Mouse (Mus musculus): ENCODE measurements around the gene Cd22.
"Not testable (repeated sequence)": the region's sequence is repeated elsewhere in the genome, so short reads cannot be mapped to it uniquely, and the experiment has no call there.

Gene Cd22

GRCm38 (mm10) chr7:30863386-30863785 lies 16.8 kb downstream of the Cd22 start:
- DNase-seq (ENCODE audit: low spot score): no peak

GRCm38 (mm10) chr7:30861464-30861863 lies 18.7 kb downstream of the Cd22 start, which contains the start of gene Ffar1:
Gene Ffar1, minus strand, starts transcription at chr7:30861564.
- DNase-seq (ENCODE audit: low spot score): no peak

- peak; percentile 52 for DNase-seq (ENCODE audit: low spot score)
These were observed 20.3 kb downstream of the Cd22 start for GRCm38 (mm10) chr7:30859635-30860402.

DNA sequence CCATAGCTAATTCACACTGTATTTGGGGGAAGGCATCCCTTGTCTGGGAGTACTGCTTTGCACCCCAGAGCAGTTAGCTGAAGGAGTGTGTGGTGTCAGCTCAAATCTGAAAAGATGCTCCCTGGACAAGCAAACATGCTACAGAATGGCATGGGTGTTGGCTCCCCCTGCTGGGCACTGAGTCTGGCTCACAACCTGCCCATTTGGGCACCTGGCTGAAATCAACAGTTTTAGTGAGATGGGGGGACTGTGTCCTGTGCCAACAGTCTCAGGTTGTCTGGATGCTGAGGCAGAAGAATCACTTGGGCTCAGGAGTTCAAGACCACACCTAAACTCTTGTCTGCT lies 20.9 kb downstream of the Cd22 start:
- DNase-seq (ENCODE audit: low spot score): peak; percentile 45

DNA sequence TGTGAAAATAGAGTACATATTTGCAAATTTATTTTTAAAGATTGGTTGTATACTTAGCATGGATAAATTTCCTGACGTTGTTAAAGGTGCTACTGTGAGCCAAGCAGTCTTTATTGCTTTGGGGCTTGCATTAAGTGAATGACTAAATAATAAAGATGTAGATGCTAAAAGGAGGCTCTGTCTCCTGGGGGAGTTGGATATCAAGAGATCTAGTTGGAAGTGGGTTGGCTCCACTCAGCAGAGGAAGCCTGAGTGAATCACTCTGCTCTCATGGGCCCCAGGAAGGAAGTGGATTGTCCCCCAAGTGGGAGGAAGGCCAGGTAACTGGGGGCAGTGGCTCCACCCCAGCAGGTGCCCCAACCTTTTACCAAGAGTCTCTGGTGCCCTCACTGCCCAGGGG lies 22.4 kb downstream of the Cd22 start:
- DNase-seq (ENCODE audit: low spot score): no peak

DNA sequence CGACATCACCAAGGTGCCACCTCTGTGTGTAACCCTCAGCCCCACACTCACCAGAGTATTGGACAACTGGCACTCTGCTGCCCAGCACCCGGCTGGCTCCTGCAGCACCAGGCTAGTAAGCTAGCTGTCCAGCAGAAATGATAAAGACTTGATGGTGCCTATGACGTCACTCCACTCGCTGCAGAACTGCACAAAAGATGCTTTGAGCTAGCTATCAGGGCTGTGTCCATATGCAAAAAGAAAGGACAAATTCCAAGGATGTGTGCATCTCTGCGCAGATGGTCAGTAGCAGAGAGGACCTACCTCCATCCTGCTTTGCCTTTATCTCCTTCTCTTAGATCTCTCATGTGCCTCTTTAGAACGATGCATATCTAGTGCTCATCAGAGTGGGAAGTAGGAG lies 24.1 kb downstream of the Cd22 start, which contains the start of gene Ffar3:
TSS of gene Ffar3 (minus strand) at position 101 of the 400 bp plus-strand sequence.
- no peak for DNase-seq (ENCODE audit: low spot score)

- no peak for DNase-seq (ENCODE audit: low spot score)
These were observed 28.7 kb downstream of the Cd22 start for GRCm38 (mm10) chr7:30851421-30851820.

GRCm38 (mm10) chr7:30847934-30848333 lies 32.2 kb downstream of the Cd22 start:
- no peak for DNase-seq (ENCODE audit: low spot score)

DNA sequence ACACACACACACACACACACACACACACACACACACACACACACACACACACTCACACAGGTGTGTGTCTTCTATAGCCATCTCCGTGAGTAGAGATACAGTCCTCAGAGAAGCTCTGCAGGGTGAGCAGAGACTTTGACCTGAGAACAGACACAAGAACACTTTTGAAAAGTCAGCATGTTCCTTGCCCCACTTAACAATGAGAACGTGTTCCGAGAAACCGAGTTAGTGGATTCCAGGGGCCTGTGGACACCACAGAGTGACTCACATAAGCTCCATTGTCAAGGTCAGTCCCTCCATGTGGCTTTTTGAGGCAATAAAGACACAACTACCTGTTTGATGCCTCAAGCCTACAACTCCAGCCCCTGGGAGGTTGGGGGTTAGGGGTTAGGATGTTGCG lies 32.8 kb downstream of the Cd22 start:
- no peak for DNase-seq (ENCODE audit: low spot score)

DNA sequence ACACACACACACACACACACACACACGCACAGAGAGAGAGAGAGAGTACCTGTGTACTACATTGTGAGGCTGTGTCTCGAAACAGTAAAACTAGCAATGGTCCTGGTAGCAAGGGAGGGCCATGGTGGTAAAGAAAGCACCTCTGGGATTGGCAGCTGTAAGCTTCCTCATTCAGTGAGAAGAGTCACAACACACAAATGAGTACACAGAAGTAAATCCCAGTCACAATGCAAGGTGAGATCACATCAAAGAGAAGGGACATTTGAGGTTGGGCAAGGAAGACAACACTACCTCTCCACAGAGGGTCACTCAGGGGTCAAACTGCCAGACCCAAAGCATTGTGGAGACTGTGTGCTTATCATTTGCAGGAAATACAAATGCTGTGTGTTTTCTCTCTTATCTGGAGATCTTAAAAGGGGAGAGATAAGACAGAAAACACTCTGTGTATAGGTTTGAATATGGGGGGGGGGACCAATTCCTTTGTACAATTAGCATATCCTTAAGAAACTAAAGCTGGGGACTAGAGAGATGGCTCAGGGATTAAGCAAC lies 33.6 kb downstream of the Cd22 start:
- DNase-seq (ENCODE audit: low spot score): peak; percentile 52

GRCm38 (mm10) chr7:30844676-30845297 lies 35.4 kb downstream of the Cd22 start:
- no peak for DNase-seq (ENCODE audit: low spot score)

GRCm38 (mm10) chr7:30842092-30842491 lies 38.0 kb downstream of the Cd22 start:
- no peak for DNase-seq (ENCODE audit: low spot score)

DNA sequence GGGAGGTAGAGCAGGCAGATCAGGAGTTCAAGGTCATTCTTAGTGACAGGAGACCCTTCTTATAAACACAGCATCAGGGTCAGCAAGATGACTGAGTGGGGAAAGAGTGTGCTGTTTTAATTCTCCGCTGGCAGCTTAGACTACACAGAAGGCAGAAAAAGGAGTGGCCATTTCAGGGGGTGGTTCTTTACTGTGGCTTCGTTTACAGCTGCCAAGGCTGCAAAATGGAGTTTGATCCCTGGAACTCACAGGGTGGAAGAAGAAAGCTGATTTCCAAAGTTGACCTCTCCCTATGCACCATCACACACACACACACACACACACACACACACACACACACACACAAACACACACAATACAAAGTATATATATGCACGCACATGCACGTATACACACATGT lies 38.8 kb downstream of the Cd22 start:
- DNase-seq (ENCODE audit: low spot score): no peak

DNA sequence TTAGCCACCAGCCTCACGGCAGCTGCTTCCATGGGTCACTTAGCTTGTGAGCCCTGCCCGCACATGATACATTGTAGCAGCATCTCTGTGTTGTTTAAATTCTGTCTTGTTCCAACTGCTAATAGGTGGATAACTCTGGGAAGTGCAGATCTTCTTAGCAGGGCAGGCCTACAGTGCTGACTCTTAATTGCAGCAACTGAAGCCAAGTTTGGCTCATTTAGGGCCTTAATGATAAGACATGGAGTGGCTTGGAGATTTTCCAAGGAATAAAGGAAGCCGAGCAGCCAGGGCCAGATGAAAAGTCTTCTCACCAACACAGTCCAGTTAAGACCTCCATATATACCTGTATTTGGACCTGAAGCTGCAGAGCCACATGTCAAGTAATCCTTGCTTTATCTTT lies 39.8 kb downstream of the Cd22 start:
- DNase-seq (ENCODE audit: low spot score): no peak

GRCm38 (mm10) chr7:30837277-30837676 lies 42.9 kb downstream of the Cd22 start:
- DNase-seq (ENCODE audit: low spot score): no peak

DNA sequence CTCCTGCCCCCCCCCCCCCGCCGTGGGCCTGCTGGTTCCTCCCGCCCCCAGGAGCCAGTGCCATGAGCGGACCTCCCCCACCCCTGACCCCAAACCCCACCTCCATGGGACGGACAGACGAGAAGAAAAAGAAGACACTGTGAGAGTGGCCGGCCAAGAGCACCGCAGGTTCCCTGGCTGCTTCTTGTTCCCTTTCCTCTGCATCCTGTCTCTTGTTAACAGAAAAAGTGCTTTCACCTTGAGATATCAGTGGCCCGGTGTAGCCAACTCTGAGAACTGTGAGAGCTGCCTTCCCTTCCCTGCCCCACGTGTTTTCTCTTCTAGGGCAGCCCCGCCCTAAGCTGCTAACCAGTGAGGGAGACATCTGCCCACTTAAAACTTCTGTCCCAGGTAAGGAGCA lies 47.5 kb downstream of the Cd22 start:
- DNase-seq (ENCODE audit: low spot score): not testable (repeated sequence)

DNA sequence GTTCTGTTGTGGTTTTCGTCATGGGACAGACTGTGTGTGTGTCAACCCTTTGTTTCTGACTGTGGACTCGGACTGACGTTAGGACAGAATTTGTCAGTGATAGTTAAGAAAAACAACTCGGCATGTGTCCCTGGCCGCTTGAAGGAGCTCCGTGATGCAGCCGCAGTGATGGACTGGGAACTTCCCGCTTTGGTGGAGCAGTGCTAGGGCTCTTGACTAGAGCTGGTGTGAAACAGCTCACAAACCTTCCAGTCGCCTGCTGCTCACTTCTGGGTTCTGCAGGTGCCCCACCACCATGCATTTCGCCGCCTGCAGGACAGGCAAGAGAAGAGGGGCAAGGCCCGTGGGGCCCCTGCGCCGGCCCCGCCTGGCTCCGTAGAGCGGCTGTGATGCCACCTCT lies 47.9 kb downstream of the Cd22 start:
- no peak for DNase-seq (ENCODE audit: low spot score)

DNA sequence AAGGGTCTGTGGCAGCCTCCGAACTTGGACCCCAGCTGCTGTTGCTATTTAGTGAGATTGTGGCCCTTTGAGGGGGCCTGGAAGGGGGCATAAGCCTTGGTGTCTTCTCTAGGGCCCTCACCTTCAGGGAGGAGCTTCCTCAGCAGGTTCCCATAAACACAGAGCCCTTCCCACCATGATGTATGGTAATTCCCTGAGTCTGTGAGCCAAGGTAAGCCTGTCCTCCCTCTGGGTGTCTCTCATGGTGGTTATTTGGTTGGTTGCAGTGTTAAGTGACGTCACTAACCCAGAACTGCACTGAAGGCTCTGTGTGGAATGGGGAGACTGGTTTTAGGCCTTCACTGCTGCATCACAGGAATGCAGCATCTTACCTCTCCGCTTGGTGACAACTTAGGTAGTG lies 50.7 kb downstream of the Cd22 start:
- DNase-seq (ENCODE audit: low spot score): no peak

DNA sequence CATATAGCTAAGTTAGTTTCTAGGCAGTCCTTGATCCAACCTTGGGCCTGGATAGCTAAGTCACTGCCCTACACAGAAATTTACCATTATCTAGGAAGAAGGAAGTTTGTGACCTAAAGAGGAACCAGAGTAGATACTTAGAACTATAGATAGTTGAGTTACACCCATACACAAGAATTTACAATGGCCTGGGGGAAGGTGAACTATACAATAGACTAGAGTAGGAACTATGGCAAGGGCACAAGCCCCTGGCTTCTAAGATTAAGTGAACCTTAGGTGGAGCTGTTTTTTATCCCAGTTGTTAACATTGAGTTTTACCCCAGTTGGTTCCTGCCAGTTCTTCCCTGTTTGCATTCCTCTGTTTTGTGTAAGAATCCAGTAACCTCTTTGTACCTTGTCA lies 51.3 kb downstream of the Cd22 start:
- DNase-seq (ENCODE audit: low spot score): not testable (repeated sequence)

DNA sequence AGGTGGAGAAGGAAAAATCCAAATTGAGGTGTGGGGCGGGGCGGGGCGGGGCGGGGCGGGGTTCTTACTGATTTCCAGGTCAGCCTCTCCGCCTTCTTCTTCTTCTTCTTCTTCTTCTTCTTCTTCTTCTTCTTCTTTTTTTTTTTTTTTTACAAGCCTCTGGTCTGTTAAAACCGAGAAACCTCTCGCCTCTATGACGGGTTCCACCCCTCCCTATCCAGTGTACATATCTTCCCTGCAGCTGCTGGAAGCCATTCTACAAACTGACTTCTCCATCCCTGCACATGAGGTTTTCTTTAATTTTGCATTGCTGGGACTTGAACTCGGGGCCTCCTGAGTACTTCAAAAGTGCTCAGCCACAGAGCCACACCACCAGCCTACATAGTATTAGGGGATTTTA lies 53.5 kb downstream of the Cd22 start:
- no peak for DNase-seq (ENCODE audit: low spot score)

GRCm38 (mm10) chr7:30824306-30824705 lies 55.8 kb downstream of the Cd22 start:
- DNase-seq (ENCODE audit: low spot score): peak; percentile 56

DNA sequence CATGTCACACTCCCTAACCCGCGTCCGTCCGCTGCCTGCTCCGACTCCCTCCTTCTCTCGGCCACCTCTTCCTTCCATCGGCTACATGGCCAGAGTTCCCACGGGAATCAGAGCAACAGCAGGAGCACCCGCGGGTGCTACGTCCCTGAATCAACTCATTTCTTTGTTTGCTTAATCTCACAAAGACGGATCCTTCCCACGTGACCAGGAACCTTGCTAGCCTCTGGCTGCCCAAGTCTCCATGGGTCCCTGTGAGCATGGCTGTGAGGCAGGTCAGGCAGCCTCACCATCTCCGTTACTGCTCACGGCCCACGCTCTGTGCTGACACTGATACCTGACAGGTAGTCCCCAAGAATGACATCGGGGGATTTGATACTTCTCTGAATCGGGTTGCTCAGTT lies 56.5 kb downstream of the Cd22 start, which contains the start of gene Ffar2:
TSS of gene Ffar2 (minus strand) at position 101 of the 400 bp plus-strand sequence.
- no peak for DNase-seq (ENCODE audit: low spot score)

GRCm38 (mm10) chr7:30821532-30821931 lies 58.6 kb downstream of the Cd22 start:
- DNase-seq (ENCODE audit: low spot score): no peak

Measured in yolk sac, embryonic 10.5 days (tissue).